Mouse (Mus musculus) left cerebral cortex, adult 8-10 months (tissue): ENCODE data around the gene Aire. TPM values are rescaled to one million over a fixed set of nuclear protein-coding genes. Genes with fewer than 3 reads are reported as not detected.

ENCODE experiments used
- DNase-seq, 2 experiments: peaks; one replicate each; pipeline ENCODE4 v3.0.0; 2022; ENCODE audit warnings: low spot score in 2 of 2
- total RNA-seq, 4 experiments: library from RNA; stranded (reverse); gene quantifications; 2 replicates each; pipeline ENCODE4 v1.2.4; 2022

The Aire gene
- total RNA-seq, result under 1 TPM in 3 of 4 experiments, not detected in 1; 0.23 to 0.97 (median 0.37) TPM

- no peak for DNase-seq
Measured at GRCm38 (mm10) chr10:78043406-78043836, at the start of gene Aire. Gene Aire (minus strand): TSS chr10:78043610.

DNA sequence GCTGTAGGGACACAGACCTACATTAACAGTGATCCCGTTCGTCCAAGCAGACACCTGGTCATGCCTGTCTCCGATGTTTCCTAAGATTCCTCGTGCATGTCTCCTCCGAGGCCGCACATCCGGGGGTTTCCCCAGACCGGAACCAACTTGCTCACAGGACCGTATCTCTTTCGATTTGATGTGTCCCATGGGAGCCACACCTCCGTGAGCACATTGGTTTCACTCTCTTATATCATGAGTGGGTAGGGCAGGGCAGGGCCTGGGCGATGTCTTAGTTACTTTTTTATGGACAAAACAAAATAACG is 49.3 kb upstream of the Aire start:
- no peak for DNase-seq

GRCm38 (mm10) chr10:78091865-78092724 is 48.7 kb upstream of the Aire start:
- no peak for DNase-seq

GRCm38 (mm10) chr10:78090706-78091491 is 47.5 kb upstream of the Aire start:
- no peak for DNase-seq

DNA sequence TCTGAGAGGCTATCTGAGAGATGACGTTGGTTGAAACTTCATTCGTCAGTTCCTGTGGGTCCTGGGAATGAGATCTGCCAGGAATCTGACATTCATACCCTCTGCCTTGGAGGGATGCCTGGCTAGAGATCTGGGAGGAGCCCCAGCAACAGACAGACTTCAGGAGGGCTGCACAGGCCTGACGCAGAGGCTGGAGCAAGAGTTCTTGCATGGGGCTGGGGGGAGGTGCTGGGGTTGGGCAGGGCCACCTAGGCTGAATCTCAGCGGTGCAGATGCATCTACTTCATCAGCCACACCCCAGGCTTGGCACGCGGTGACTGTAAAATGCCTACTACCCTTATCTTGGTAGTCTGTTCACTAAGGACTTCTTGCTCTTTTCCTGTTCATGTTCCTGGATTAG is 46.8 kb upstream of the Aire start:
- no peak for DNase-seq

DNA sequence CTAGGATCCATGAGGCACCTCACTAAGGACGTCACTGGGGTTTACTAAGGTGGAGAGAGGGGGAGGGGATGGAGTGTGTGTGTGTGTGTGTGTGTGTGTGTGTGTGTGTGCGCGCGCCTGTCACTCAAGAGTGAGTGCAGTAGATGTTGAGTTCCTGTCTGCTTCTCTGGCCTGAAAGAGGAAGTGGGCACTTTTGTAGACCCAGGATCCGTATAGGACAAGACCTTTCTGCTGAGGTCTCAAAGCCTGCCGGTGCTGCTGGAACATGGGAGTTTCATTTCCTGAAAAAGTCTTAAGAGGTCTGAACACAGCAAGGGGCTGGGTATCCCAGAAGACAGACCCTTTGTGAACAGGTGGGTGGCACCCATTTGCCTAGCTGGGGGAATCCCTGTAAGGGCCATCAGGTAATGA is 43.7 kb upstream of the Aire start:
- no peak for DNase-seq

DNA sequence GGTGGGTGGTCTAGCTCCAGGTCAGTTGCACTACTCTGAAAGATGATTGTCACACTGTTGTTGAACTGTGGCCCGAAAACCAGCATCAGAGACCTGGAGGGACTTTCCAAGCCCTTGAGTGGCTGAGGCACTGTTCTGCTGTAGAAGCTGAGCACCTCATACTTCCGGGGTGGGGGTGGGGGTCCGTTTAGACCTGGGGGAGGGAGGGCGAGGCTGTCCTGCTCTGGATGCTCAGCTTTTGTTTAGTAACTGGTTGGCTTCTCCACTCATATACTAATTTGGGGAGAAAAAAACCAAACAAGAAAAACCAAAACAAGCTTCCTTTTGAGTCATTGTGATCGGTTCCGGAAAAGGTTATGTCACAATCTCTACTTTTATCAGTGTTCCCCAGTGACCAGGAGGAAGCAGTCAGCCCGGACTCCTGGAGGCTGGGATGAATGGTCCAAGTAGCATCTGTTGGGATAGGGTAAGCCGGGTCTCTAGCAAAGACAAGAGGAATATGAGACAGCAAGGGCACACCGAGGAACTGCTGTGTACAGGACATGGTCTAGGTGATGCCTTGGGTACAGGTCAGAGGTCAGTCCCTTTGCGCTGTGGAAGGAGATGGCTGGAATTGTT is 43.1 kb upstream of the Aire start:
- no peak for DNase-seq

DNA sequence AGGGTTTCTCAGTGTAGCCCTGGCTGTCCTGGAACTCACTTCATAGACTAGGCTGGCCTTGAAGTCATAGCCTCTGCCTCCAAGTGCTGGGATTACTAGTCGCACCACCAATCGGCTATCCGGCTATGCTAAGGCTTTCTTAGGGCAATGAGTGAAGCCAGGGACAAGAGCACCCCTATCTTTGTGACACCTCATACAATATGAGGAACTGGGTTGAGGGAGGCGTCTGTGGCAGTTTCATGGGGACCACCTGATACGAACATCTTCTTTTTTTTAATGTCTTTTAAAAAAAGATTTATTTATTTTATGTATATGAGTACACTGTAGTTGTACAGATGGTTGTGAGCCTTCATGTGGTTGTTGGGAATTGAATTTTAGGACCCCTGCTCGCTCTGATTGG is 42.3 kb upstream of the Aire start:
- DNase-seq, result no peak

DNA sequence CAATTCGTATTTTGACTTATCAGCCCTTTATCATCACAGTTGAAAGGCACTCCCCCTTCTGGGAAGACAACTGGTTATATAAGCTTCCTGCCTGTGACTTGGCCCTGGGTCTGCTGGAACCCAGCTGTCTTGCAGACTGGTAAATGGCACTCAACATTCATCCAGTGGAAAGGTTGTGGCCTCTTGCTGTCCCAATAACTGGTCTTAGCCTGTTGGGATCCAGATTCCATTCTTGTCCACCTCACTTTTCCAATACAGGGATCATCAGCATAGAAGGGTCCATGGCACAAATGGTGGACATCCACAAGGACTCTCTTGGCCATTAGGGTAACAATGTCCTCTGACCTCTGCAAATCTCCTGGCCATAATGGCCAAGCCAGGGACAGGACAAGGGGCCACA is 40.7 kb upstream of the Aire start:
- no peak for DNase-seq

DNA sequence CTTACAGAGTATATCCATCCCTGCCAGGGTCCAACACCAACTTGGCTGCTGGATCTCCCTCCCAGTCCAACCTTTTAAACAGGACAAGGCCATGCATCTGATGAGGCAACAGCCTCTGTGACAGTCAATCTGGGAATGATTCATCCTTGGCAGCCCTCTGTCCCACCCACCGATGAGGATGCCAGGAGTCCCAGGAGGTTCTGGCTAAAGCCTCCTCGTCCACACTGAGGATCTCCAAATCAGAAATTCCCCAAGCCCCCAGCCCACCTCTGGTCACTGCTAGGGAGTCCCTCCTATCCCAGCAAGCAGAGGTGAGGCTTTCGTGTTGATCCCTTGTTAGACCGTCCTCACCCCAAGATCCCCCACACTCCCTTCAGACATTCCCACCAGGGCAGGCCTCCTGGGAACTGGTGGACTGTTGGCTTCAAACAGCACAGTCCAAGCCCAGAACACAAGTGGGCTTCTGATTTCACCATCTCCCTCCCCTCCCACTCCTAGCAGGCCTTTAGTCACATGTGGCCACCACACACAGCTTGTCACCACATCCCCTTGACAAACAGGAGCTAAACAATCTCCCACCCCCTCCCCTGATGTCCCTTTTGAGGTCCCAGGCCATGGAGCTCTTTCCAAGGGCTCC is 36.7 kb upstream of the Aire start:
- no peak for DNase-seq

GRCm38 (mm10) chr10:78078276-78078675 is 34.9 kb upstream of the Aire start:
- no peak for DNase-seq

DNA sequence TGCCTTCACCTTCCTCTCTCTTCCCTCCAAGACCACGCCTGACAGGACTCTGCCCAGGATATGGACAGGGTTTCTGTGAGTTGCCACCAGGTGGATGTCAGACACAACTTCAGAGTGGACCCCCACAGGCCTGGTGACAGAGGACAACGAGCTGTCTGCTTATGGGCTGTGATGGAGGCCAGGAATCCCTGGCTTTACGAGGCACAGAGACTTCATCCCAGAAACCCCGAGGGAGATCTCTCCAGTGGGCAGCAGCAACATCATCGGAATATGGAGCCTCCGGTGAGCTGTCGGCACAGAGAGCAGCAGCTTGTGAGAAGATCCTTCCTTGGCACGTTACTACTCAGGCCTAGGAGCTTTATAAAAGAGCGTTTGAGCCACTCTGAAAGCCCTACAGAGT is 34.5 kb upstream of the Aire start:
- DNase-seq, result no peak

DNA sequence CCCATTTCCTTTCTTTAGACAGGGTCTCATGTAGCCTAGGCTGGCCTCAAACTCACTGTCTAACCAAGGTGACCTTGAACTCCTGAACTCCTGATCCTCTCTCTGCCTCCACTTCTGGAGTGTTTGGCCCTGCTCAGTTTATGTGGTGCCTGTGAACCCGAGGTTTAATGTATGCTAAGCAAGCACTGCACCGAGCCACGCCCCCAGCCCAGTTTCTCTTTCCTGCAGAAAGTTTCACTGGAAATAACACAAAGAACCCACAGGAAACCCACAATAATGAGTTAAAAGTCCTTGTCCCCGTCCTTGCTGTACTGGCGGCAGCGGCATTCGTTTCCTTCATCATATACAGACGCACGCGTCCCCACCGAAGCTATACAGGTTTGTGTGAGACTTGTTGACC is 31.6 kb upstream of the Aire start:
- DNase-seq, result no peak

DNA sequence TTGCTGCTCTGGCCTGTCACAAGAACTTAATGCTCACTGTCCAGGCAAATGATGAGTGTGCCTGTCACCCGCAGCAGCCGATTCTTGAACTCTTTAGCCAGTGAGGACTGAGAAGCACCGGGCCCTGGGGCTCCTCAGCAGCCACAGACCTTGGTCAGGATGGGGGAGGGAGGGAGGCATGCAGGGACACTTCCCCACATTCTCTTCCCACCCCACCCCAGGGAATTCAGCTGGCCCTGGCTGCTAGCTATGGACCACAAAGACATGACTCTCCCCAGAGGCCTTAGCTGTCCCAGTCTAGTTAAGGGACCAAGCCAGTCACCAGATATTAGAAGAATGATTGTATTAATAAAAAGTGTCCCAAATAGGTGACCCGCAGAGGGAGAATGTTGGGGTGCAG is 30.7 kb upstream of the Aire start:
- no peak for DNase-seq

GRCm38 (mm10) chr10:78069101-78070011 is 25.9 kb upstream of the Aire start, which contains the start of gene Icosl:
Gene Icosl (plus strand): TSS chr10:78069302.
- peak; percentile 13 to 39 for DNase-seq

DNA sequence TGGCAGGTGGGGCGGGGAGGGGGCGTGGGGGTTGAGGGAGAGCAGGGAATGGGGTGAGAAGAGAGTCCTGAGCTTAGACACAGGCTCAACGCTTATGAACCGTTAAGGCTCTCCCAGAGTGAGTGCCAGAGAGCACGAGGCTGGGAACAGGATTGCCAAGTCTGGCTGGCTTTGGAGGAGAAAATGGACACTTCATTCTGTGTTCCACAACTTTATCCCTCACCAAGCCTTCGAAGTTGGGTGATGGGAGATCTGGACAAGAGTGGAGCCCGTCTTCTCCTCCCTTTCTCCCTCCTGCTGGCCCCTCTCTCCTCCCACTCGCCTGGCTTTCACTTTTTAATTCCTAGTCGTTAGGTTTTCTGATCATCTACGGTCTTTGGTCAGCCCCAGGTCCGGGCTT is 25.1 kb upstream of the Aire start:
- no peak for DNase-seq

DNA sequence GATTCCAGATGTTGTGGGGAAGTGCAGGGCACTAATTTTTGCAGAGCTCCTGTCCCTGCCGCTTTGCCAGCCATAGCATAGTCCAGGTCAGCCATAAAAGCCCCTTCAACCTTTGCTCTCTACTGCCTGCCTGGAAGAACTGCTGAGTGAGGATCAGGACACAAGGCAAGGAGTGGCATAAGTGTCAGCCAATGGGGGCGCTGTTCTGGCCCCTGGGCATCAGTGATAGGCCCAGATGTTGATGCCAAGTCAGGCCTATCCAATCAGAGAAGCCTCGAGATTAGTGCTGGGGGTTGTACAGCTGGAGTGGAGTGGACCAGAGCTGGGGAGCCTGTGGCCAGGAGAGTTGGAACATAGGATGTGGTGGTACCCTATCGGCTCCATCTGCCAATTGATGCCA is 23.8 kb upstream of the Aire start:
- no peak for DNase-seq

DNA sequence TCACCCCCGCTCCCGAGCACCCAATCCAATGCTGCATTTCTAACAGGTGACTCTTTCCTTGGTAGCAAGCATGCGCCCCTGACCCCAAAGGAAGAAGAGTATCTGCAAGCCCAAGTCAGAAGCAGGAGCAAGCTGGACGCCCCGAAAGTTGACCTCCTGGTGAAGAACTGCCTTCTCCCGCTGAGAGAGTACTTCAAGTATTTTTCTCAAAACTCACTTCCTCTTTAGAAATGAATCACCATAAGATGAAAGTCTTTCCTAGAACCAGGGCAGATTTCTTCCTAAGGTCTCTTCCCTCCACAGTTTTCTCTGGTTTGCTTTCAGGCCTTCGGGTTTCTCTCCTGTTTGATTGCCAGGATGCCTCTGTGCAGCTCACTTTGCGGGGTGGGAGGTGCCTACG is 19.7 kb upstream of the Aire start:
- DNase-seq, result no peak

GRCm38 (mm10) chr10:78057056-78057455 is 13.6 kb upstream of the Aire start:
- no peak for DNase-seq

DNA sequence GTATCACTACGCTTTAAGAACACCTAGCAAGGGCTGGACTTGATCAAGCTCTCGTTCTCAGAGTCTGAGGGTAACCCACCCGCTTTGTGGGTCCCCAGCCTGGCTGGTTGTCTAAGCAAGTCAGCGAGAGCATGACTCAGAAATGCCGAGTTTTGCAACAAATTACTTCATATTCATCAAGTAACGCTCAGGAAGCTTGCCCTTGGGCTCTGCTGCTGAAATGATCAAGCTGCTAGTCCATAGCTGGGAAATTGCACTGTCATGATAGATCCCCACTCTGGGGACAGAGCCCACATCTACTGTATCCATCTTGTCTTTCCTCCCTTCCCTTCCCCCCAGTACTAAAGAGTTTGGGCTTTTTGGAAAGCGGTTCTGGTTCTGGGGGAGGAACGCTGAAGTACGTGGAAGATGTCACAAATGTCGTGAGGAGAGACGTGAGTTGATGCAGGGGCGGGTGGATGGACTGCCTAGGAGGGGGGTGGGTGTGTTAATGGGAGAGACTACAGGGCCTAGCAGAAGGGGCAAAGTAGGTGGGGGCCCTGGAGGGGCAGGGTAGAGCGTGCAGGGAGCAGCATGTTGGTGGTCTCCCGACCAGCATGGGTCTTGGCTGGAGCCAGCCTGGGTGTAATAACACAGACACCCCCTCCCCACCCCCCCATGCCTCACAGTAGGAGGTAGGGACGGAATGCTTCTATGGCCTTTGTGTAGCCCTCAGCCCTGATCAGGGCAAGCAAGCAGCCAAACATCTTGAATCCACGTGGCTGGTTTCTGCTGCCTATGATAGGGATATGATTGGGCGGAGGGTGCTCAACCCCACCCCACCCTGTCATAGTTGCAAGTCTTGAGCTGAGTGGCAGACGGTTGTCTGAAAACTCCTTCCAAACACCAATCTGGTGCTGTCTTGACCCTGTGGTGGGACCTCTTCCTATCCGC is 11.5 kb upstream of the Aire start:
- DNase-seq, result no peak
